Mouse (Mus musculus) retina, embryonic 14.5 days (tissue): Measurements from ENCODE around the gene Olfr718-ps1.
"Not testable (repeated sequence)": the region's sequence is repeated elsewhere in the genome, so short reads cannot be mapped to it uniquely, and the experiment has no call there.

ENCODE experiments used
- DNase-seq: peaks from one replicate; pipeline ENCODE4 v3.0.0-alpha.2; 2015; ENCODE audit warnings: low spot score

Gene Olfr718-ps1

DNA sequence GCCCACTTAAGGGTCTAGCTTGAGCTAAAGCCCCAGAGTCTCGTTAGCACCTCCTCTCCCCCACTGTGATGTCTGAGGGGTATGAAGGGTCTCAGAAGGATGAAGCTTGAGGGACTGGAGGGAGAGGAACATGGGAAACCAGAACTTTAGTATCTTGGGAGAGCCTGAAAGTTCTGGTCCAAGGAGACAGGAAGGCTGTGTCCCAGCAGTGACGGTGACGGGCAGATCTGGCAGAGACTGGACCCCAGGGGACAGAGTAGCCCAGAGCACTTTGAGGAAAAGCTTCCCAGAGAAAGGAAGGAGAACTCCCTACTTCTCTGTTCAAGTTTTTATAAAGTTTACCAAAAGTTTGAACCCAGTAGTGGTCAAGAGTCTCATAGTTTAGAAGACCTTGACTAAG is at the start of gene Olfr718-ps1:
Gene Olfr718-ps1, minus strand, starts transcription at position 101 of the 400 bp plus-strand sequence.
- no peak for DNase-seq

DNA sequence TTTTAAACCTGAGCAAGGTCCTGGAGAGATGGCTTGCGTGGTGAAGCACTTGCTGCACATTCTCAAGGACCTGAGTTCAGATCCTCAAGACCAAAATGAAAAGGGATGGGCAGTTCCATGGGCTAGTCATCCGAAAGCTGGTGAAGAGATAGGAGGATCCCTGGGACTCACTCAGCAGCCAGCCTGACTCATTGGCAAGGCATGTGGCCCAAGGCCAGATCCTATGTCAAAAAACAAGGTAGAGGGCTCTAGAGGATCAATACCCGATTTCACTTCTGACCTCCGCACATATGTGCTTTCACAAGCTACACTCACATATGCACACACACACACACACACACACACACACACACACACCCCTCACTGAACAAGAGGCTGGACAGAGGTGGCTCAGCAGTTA is 49.1 kb upstream of the Olfr718-ps1 start:
- DNase-seq: no peak

DNA sequence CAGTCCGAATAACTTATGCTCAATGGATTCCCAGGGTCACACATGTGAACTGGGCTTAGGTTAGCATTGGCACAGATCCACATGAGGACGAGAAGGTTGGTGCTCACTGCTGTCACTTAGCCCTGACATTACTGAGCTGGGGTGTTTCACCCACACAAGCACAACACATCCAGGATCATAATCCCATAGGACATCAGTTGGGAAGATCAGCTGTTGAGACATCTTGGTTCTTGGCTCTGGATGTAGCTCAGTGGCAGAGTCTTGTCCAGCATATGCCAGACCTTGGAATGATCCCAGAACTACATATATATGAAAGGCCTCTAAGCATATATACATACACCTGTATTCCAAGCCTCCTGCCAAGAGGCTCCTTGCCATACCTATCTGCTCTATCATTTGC is 47.8 kb upstream of the Olfr718-ps1 start:
- no peak for DNase-seq

DNA sequence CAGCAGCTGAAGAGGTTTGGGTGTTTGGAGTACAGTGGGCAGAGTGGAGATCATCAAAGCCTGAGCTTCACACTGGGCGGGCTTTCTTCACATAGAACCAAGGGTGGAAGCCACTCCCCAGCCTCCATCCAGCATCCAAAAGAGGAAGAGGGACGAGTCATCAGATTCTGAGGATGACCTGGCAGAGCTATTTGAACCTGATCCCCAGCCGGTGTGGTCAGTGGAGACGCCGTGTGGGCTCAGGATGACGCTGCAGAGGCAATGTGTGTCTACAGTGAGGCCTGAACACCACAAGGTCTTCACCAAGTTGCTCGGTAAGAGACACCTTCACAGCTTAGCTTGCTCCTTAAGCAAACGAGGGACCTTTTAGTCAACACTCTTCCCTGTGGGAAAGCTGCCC is 47.4 kb upstream of the Olfr718-ps1 start:
- DNase-seq: not testable (repeated sequence)

DNA sequence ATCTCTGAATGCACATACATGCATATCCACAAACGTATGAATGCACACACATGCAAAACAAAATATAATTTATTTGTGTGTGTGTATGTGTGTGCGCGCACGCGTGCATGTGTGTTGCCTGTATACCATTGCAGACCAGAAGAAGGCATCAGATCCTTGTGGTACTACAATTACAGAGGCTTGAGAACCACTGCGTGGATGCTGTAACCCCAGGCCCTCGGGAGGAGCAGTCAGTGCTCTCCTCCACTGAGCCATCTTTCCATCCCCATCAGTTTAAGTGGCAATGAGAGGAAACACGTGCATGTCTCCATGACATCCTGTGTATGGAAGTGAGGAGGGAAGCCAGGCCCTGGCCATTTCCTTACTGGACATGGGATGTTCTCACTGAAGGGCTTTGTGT is 45.4 kb upstream of the Olfr718-ps1 start:
- DNase-seq: no peak

DNA sequence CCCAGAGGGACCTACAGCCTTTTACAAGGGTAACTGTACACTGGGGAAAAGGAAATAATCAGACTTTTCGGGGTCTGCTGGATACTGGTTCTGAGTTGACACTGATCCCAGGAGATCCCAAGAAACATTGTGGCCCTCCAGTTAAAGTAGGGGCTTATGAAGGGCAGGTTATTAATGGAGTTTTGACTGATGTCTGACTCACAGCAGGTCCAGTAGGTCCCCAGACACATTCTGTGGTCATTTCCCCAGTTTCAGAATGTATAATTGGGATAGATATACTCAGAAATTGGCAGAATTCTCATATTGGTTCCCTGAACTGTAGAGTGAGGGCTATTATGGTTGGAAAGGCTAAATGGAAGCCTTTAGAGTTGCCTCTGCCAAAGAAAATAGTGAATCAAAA is 40.6 kb upstream of the Olfr718-ps1 start:
- DNase-seq: not testable (repeated sequence)

DNA sequence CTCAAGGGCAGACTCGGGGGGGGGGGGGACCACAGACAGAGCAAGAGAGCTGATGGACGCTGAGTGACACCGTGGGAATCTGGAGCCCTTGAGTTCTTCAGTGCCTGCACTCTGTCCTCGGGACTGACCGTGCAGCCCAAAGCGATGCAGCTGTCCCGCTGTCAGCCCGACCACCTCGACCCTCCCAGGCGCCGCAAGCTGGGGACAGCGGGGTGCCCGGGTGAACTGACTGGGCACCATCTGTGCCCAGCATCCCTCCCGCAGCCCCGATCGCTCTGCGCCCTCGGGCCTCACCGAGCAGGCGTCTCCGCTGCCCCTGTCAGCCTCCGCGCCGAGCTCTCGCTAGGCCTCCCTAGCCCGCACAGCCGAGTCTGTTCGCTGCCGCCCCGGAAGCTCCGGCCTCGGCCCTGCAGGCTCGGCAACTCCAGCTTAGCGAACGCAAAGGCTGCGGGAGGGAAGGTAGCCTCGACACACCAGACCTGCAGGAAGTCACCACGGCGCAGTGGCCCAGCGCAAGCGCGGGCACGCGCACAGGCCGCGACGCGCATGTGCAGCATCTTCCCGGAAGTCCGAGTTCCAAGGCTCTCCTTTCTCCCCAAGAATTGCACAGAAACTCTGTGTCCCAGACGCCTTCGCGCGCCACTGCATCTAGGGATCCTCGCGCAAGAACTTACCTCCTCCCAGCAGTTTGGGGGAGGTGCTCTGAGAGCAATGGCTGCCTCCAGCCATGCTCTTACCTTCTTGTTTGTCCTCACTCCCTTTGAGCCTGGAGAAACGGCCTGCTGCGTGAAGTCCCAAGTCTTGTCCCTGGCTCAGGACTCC is 33.1 kb upstream of the Olfr718-ps1 start, which contains the start of the genes Rbak and Spdye4b:
Gene Rbak, minus strand, starts transcription at position 521 of the 822 bp plus-strand sequence.
Gene Spdye4b, plus strand, starts transcription at position 763 of the 822 bp plus-strand sequence.
- peak; percentile 96 for DNase-seq

DNA sequence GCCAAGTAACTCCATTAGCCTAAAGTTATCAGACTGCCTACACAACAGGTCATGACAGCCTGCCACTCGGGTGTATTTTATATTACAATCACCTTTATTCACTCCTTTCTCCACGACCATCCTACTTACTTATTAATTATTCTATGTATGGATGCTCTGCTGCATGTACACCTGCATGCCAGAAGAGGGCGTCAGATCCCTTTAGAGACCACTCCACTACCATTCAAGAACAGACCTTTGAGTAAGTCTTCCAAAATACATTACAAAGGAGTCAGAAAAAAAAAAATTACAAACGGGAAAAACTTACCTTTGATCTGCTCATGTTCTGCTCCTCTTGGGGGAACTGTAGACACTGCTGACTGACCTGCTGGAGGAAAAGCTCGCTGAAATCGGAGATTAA is 31.8 kb upstream of the Olfr718-ps1 start:
- DNase-seq: peak; percentile 55

DNA sequence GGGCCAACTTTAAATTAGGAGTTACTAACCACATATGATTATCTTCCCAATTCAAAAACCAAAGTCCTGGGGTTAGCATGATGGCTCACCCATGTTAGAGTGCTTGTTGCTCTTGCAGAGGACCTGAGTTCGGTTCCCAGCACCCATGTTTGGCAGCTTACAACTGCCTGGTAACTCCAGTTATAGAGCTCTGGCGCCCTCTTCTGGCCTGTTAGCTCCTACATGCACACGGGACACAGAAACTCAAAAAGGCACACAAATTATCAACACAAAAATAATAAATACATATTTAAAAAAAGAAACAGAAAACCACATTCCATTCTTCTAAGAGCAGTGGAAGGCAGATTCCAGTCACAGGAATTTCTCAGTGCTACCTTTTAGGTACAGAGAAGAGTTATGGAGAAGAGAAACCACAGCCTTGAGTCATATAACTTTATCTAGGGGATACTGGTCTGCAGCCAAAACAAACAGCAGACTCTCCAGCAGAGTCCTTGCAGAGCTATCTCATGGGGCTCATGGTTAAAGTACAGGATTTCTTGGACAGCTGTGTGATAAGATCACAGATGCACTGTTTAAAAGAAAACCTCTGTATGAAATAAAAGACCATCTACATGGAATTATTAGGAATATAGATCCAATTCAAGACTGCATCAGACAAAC is 30.3 kb upstream of the Olfr718-ps1 start:
- DNase-seq: no peak

DNA sequence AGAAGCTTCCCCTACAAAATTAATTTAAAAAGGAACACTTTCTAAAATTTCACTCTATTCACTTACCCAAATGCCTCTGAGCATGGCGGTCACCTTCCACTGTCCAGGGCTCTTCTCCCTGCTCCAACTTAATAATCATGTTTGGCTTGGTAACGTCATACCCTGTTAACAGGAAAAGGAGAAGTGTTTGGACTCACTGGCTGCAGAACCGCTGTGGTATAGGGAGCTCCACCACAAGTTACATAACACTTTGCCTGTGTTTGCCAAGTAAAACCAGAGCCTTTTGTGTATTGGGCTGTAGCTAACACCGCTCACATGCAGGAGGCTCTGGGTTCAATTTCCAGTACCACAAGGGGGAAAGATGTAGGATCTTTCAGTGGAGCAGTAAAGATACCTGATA is 28.6 kb upstream of the Olfr718-ps1 start:
- no peak for DNase-seq

DNA sequence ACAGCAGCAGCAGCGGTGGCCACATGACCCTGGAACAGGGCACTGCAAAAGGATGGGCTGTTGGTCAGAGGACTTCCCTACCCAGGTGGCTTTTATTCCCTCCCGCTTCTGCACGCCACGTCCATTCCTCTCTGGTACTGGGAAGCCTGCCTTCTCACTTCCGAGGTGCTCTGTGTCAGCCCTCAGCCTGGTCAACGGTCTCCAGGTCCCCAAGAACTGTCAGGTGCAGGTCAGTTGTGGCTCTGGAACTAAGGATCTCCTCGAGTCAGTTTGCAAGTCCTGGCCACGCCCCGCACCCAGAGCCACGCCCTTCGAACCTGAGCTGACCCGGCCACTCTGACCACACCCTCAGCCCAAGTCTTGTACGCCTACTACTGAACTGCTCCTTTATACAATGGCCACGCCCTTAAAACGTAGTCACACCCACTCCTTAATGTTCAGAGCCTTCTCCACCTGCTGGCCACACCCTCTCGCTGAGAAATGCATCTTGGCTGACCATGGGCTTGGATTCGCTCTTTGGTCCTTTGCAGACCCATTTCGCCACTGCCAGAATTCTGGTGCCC is 18.2 kb upstream of the Olfr718-ps1 start:
- peak; percentile 13 for DNase-seq

DNA sequence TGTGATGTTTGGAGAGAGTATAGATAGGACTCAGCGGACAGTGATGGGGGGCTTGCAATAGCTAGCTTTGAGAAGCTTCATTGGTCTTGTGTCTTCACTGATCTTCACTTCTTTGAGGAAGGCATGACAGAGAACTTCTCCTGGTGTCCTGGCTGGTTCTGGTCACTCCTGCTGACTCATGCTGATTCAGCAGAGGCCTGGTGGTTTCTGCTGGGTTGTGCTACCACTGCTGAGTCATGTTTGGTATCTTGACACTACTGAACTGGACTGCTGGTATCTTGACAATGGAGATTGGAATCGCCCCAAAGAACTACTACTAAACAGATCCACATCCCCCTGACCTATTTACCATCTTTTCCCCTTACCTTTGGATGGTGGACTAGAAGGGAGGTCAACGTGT is 8.2 kb upstream of the Olfr718-ps1 start:
- DNase-seq: no peak

DNA sequence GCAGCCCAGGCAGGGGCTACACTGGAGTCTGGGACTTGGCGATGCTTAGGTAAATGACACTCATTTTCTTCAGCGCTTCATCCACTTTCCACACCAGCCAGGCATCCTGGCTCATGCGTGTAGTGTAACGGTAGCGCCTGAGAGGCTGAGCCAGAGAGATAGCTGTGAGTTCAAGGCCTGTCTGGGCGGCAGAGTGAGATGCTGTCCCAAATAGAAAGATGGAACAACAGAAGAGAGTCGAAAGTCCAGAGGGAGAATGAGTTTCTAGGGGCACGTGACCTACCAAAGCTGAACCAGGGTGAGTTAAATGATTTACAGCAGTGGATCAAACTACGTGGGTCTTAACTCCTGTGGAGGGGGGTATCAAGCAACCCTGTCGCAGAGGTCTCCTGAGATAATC is 6.4 kb upstream of the Olfr718-ps1 start:
- no peak for DNase-seq

DNA sequence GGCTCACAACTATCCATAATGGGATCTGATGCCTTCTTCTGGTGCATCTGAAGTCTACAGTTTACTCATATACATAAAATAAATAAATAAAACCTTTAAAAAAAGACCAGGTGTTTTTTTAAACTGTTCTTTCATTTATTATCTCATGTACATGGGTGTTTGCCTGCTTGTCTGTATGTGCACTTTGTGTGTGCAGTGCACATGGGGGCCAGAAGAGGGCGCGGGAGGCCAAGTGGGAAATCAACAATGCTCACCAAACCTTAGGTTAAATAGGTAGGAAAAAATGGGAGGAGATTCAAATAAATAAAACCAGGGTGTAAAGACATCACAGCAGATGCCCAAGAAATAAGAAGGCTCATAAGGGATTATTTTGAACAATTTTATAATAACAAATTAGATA is 2.7 kb upstream of the Olfr718-ps1 start:
- DNase-seq: no peak

DNA sequence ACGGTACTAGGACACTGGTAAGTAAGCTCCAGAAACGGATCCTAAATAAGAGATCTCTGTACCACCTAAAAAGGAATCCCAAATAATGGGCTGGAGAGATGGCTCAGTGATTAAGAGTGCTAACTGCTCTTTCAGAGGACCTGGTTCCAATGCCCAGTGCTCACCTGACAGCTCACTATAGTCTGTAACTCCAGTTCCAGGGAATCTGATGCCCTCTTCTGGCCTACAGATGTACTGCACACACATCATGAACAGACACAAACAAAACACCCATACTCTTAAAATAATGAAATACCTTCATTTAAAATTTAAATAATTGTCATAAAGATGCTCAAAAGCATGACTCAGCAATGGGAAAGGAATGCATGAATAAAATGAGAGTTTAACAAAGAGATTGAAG is 2.2 kb upstream of the Olfr718-ps1 start:
- DNase-seq: no peak

DNA sequence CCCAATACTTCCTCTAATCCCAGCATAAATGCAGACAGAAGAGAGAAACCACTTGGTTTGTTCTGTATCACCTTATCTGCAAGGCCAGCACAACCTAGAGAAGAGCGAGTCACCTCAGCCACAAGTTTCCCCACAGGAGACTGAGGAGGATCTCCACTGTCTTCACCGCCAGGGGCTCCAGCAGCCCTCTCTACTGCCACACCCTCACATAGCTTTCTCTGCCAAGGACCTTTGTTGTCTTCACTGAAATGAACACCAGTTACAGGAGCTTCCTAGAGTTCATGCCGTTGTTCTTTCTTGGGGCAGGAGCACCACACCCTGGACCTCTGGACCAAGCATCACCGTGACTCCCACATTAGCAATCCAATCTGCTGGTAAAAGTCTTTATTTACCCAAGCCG is 1.3 kb upstream of the Olfr718-ps1 start:
- no peak for DNase-seq

DNA sequence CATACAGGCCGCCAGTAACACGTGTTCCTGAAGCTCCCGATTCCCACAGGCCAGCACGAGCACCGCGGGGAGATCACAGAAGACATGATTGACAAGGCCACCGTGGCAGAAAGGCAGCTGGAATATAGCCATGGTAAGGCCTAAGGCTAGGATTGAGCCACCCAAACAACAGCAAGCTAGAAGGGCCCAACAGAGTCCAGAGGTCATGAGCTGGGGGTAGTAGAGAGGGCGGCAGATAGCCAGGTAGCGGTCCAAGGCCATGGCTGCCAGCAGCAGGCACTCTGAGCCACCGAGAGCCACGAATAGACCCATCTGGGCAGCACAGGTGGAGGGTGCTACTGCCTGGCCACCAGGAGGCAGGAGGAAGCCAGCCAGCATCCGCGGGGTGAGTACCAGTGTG is 9.8 kb downstream of the Olfr718-ps1 start:
- no peak for DNase-seq

DNA sequence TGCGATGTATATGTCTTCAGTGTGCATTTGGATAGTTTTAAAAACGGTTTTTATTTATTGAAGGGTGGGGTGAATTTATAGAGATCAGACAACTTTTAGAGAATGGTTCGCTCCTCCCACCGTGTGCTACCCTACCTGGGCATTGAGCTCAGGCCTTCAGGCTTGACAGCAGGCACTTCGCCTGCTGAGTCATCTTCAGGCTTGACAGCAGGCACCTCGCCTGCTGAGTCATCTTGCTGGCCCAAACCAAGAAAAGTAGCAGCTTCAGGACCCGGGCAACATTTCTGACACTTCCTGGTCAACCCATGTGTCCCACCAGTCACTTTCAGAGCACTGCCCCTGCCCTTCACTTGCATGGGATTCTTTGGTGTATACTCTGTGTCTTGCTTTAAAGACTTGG is 12.3 kb downstream of the Olfr718-ps1 start:
- no peak for DNase-seq

DNA sequence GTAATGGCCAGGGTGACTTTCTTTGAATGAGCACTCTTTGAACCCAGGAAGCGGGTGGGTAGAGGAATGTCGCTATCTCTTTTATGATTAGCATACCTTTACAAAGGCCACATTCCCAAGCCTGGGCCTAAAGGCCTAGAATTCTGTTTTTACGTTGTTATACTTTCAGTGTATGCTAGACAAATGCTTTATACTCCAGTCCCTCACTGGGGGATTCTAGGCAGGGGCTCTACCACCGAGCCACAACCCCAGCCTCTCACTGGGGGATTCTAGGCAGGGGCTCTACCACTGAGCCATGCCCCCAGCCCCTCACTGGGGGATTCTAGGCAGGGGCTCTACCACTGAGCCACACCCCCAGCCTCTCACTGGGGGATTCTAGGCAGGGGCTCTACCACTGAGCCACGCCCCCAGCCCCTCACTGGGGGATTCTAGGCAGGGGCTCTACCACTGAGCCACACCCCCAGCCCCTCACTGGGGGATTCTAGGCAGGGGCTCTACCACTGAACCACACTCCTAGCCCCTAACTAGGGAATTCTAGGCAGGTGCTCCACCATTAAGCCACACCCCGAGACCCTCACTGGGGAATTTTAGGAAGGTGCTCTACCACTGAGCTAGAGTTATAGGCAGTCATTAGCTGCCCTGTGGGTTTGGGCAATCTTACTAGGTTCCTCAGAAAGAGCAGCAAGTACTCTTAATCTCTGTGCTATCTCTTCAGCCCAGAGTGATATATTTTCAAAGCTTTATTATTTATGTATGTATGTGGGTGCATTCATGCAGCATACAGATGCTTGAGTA is 13.0 kb downstream of the Olfr718-ps1 start:
- DNase-seq: not testable (repeated sequence)

DNA sequence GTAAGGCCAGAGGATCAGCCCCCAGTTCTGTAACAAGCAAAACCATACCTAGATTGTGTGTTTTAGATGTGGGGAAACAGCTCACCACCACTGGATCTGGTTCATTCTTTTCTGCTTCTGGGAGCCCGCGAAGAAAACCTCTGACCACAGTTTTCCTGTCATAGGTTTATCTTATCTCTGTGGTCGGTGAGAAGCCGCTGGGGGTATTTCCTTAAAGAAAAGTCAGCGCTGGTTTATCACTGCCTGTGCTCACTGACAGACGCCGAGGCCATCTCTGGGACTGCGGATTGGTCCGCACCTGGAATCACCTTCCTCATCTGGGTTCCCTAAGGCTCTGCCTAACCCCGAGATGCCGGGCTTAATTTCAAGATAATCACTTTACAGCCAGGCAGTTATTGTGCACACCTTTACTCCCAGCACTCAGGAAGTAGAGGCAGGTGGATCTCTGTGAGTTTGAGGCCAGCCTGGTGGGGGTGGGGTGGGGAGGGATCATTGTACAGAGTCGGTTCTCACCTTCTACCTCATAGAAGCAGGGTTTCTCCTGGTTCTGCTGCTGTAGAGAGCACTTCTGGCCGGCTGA is 14.4 kb downstream of the Olfr718-ps1 start:
- DNase-seq: no peak

DNA sequence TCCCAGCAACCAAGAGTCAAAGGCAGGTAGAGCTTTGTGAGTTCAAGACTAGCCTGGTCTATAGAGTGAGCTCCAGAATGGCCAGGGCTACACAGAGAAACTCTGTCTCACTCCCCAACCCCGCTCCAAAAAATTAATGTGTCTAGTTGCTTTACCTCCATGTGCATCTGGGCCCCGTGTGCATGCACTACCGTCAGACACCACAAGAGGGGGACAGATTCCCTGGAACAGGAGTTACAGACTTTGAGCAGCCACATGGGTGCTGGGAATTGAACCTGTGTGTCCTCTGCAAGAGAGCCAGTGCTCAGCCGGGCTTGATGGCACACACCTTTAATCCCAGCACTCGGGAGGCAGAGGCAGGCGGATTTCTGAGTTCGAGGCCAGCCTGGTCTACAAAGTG is 17.0 kb downstream of the Olfr718-ps1 start:
- peak; percentile 26 for DNase-seq

DNA sequence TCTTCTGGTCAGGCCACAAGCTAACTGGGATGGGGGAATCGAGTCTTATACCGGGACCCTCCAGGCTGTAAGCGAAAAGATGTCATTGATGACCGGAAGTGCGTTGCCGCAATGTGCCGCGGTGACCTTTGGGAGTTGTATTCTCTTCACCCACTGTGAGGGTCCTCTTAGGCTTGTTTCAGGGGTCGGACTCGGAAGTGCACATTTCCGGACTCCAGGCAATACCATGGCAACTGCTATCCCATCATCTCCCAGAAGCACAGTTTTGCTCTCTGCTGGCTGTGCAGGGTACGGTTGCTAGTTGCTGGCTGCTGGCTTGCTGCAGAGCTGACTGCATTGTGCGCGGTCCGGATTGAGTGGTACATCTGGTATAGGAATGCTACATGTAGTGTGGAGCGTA is 18.3 kb downstream of the Olfr718-ps1 start:
- DNase-seq: no peak
